Mouse (Mus musculus) forebrain, embryonic 14.5 days (tissue): Measurements from ENCODE around the gene Itpripl2. TPM values are rescaled to one million over a fixed set of nuclear protein-coding genes. Genes with fewer than 3 reads are reported as not detected.
A peak's percentile ranks its signal among the peaks of the same experiment; 100 is the strongest.

ENCODE experiments used
- ATAC-seq: fragments of 200-750 bp; cut with Nextera tagmentation; 2 replicates; pipeline ENCODE4 v1.8.0; 2017; ENCODE audit warnings: mild to moderate bottlenecking, moderate library complexity
- DNase-seq: peaks from one replicate; pipeline ENCODE4 v3.0.0-alpha.2; 2015; ENCODE audit warnings: low spot score
- H3K27ac ChIP-seq: fragments of 300-500 bp; sonication (generic); 2 replicates; pipeline ENCODE4 v1.5.1; 2014; ENCODE audit warnings: low read depth, mild to moderate bottlenecking, control low read depth, low read length, moderate library complexity
- H3K27me3 ChIP-seq: fragments of 300-500 bp; sonication (generic); replicated peaks from 2 replicates; pipeline ENCODE4 v1.6.1; 2014; ENCODE audit warnings: low read length, control low read depth, mixed read lengths; ENCODE audit not compliant: control insufficient read depth, insufficient read depth
- H3K36me3 ChIP-seq: fragments of 300-500 bp; sonication (generic); 2 replicates; pipeline ENCODE4 v1.6.1; 2014; ENCODE audit warnings: low read length, control low read depth; ENCODE audit not compliant: control insufficient read depth, insufficient read depth
- H3K4me1 ChIP-seq: fragments of 300-500 bp; sonication (generic); 2 replicates; pipeline ENCODE4 v1.6.1; 2014; ENCODE audit warnings: antibody characterized with exemption, low read length, control low read depth; ENCODE audit not compliant: control insufficient read depth, insufficient read depth
- H3K4me2 ChIP-seq: fragments of 300-500 bp; sonication (generic); 2 replicates; pipeline ENCODE4 v1.6.1; 2014; ENCODE audit warnings: mild to moderate bottlenecking, control low read depth, low read length
- H3K4me3 ChIP-seq: fragments of 300-500 bp; sonication (generic); 2 replicates; pipeline ENCODE4 v1.5.1; 2014; ENCODE audit warnings: low read depth, low read length, control low read depth
- H3K9ac ChIP-seq: fragments of 300-500 bp; sonication (generic); 2 replicates; pipeline ENCODE4 v1.6.1; 2014; ENCODE audit warnings: mild to moderate bottlenecking, low read length, control low read depth, moderate library complexity
- H3K9me3 ChIP-seq: fragments of 300-500 bp; sonication (generic); replicated peaks from 2 replicates; pipeline ENCODE4 v1.6.1; 2016; ENCODE audit warnings: low read length, control low read depth, mixed read lengths; ENCODE audit not compliant: control insufficient read depth
- WGBS: fragments of 180-500 bp; shearing (Covaris S2); extraction: QIAGEN DNeasy Blood & Tissue Kit; methylation state at CpG from one replicate; pipeline ENCODE4 v1.1.7; 2014; 5-methylcytosine and 5-hydroxymethylcytosine counted together
- polyA plus RNA-seq: library from polyadenylated mRNA; unstranded; fragments of >200 nt; fragmentation: Nextera tagmentation; extraction: Ambion mirVana; gene quantifications from 2 replicates; pipeline ENCODE4 v1.2.1, GENCODE M21; 2014

Gene Itpripl2
- 0.40 and 0.51 TPM in 2 replicates for polyA plus RNA-seq

- ATAC-seq = peak; percentile 82
- H3K9me3 ChIP-seq = no peaks in the 10 kb centered on the region
- peak within 1 kb of the TSS; percentile 76 for H3K9ac ChIP-seq
- DNase-seq = peak; percentile 30
- no peaks in the 10 kb centered on the region for H3K36me3 ChIP-seq
- H3K4me3 ChIP-seq = peak within 1 kb of the TSS; percentile 45
- H3K27me3 ChIP-seq = peaks cover 47% of the 10 kb centered on the region
- no peak within 1 kb of the TSS for H3K27ac ChIP-seq
- peak within 1 kb of the TSS; percentile 79 for H3K4me2 ChIP-seq
- 1% methylated on average over 55 of the region's 55 CpGs for WGBS
- no peaks in the 10 kb centered on the region for H3K4me1 ChIP-seq
Measured at GRCm38 (mm10) chr7:118491431-118492147, at the start of gene Itpripl2. Itpripl2 (minus strand) TSS chr7:118491975.

- H3K4me1 ChIP-seq = 0 out of 2 replicates have a peak, but pooled peaks cover 3% of the 10 kb centered on the region
- WGBS = 89% methylated on average over 4 of the region's 4 CpGs
- no peak overlapping the region for H3K4me2 ChIP-seq
- H3K36me3 ChIP-seq = peaks cover 30% of the 10 kb centered on the region
- DNase-seq (no peak), ATAC-seq (no peak)
- H3K9ac ChIP-seq = no peak overlapping the region
- H3K27me3 ChIP-seq = no peaks in the 10 kb centered on the region
- H3K9me3 ChIP-seq = no peaks in the 10 kb centered on the region
- H3K27ac ChIP-seq = no peak overlapping the region
- no peak overlapping the region for H3K4me3 ChIP-seq
Measured at GRCm38 (mm10) chr7:118535076-118535475, 43.3 kb upstream of the Itpripl2 start.

GRCm38 (mm10) chr7:118534326-118534725 is 42.6 kb upstream of the Itpripl2 start:
- H3K4me3 ChIP-seq = no peak overlapping the region
- no peak overlapping the region for H3K27ac ChIP-seq
- peaks cover 25% of the 10 kb centered on the region for H3K36me3 ChIP-seq
- 84% methylated on average over 3 of the region's 3 CpGs for WGBS
- no peak overlapping the region for H3K9ac ChIP-seq
- H3K27me3 ChIP-seq = no peaks in the 10 kb centered on the region
- DNase-seq = no peak
- no peak overlapping the region for H3K4me2 ChIP-seq
- no peaks in the 10 kb centered on the region for H3K9me3 ChIP-seq
- ATAC-seq = no peak
- H3K4me1 ChIP-seq = 0 out of 2 replicates have a peak, but pooled peaks cover 3% of the 10 kb centered on the region

GRCm38 (mm10) chr7:118533178-118533578 is 41.4 kb upstream of the Itpripl2 start, which contains the start of gene Coq7:
Coq7 (minus strand) TSS chr7:118533356.
- H3K9ac ChIP-seq = peak within 1 kb of the TSS; percentile 75
- H3K36me3 ChIP-seq = peaks cover 17% of the 10 kb centered on the region
- H3K4me2 ChIP-seq = peak within 1 kb of the TSS; percentile 71
- H3K27ac ChIP-seq = peak within 1 kb of the TSS; percentile 96
- no peaks in the 10 kb centered on the region for H3K27me3 ChIP-seq
- 0 out of 2 replicates have a peak, but pooled peaks cover 3% of the 10 kb centered on the region for H3K4me1 ChIP-seq
- under 1% methylated on average over 31 of the region's 31 CpGs for WGBS
- ATAC-seq = peak; percentile 100
- H3K9me3 ChIP-seq = no peaks in the 10 kb centered on the region
- peak; percentile 99 for DNase-seq
- H3K4me3 ChIP-seq = peak within 1 kb of the TSS; percentile 52

GRCm38 (mm10) chr7:118532519-118533177 is 40.9 kb upstream of the Itpripl2 start:
- peak overlapping the region; percentile 52 for H3K4me3 ChIP-seq
- H3K27ac ChIP-seq = peak overlapping the region; percentile 96
- peak overlapping the region; percentile 75 for H3K9ac ChIP-seq
- no peaks in the 10 kb centered on the region for H3K9me3 ChIP-seq
- peak overlapping the region; percentile 62 for H3K4me2 ChIP-seq
- 0 out of 2 replicates have a peak, but pooled peaks cover 3% of the 10 kb centered on the region for H3K4me1 ChIP-seq
- WGBS = under 1% methylated on average over 36 of the region's 36 CpGs
- DNase-seq (peak; percentile 97), ATAC-seq (peak; percentile 95)
- H3K36me3 ChIP-seq = peaks cover 16% of the 10 kb centered on the region
- no peaks in the 10 kb centered on the region for H3K27me3 ChIP-seq

GRCm38 (mm10) chr7:118526967-118527366 is 35.2 kb upstream of the Itpripl2 start:
- Histone ChIP-seq H3K27ac (no peak overlapping the region), H3K9ac (no peak overlapping the region), H3K27me3 (no peaks in the 10 kb centered on the region), H3K4me1 (no peaks in the 10 kb centered on the region), H3K4me3 (no peak overlapping the region), H3K4me2 (no peak overlapping the region), H3K9me3 (no peaks in the 10 kb centered on the region), H3K36me3 (peaks cover 39% of the 10 kb centered on the region)
- DNase-seq (no peak), ATAC-seq (no peak)
- WGBS = 86% methylated on average over 4 of the region's 4 CpGs

- H3K27ac ChIP-seq = no peak overlapping the region
- no peak overlapping the region for H3K4me3 ChIP-seq
- H3K27me3 ChIP-seq = no peaks in the 10 kb centered on the region
- 88% methylated on average over 5 of the region's 5 CpGs for WGBS
- no peak for DNase-seq
- no peak overlapping the region for H3K4me2 ChIP-seq
- no peak overlapping the region for H3K9ac ChIP-seq
- no peak for ATAC-seq
- H3K9me3 ChIP-seq = no peaks in the 10 kb centered on the region
- peaks cover 27% of the 10 kb centered on the region for H3K36me3 ChIP-seq
- H3K4me1 ChIP-seq = no peaks in the 10 kb centered on the region
Measured at GRCm38 (mm10) chr7:118522077-118522476, 30.3 kb upstream of the Itpripl2 start.

GRCm38 (mm10) chr7:118519661-118520060 is 27.9 kb upstream of the Itpripl2 start:
- H3K27ac ChIP-seq = no peak overlapping the region
- ATAC-seq = no peak
- 88% methylated on average over 8 of the region's 8 CpGs for WGBS

GRCm38 (mm10) chr7:118518687-118519086 is 26.9 kb upstream of the Itpripl2 start:
- no peaks in the 10 kb centered on the region for H3K9me3 ChIP-seq
- ATAC-seq (peak; percentile 86), DNase-seq (peak; percentile 71)
- no peaks in the 10 kb centered on the region for H3K27me3 ChIP-seq
- no peak overlapping the region for H3K4me3 ChIP-seq
- H3K4me2 ChIP-seq = no peak overlapping the region
- WGBS = under 1% methylated on average over 18 of the region's 18 CpGs
- H3K9ac ChIP-seq = no peak overlapping the region
- H3K36me3 ChIP-seq = no peaks in the 10 kb centered on the region
- H3K4me1 ChIP-seq = no peaks in the 10 kb centered on the region
- H3K27ac ChIP-seq = no peak overlapping the region

More at GRCm38 (mm10) chr7:118519661-118520060, 27.9 kb upstream of the Itpripl2 start:
- Histone ChIP-seq H3K9me3 (no peaks in the 10 kb centered on the region), H3K9ac (no peak overlapping the region), H3K4me3 (no peak overlapping the region), H3K4me2 (no peak overlapping the region), H3K4me1 (no peaks in the 10 kb centered on the region), H3K36me3 (peaks cover 5% of the 10 kb centered on the region; the same call in 1 of the 2 replicates), H3K27me3 (no peaks in the 10 kb centered on the region)
- no peak for DNase-seq
